Mouse (Mus musculus): ENCODE measurements around the gene Uaca. TPM values are rescaled to one million over a fixed set of nuclear protein-coding genes. Genes with fewer than 3 reads are reported as not detected.
A peak's percentile ranks its signal among the peaks of the same experiment; 100 is the strongest.

The Uaca gene
- polyA plus RNA-seq, 1 experiment from 2014 or later: 4.8 TPM

GRCm38 (mm10) chr9:60858306-60858960 is 64.1 kb downstream of the Uaca start:
- 42% methylated on average over 11 of the region's 11 CpGs for WGBS
- no peak overlapping the region for H3K4me3 ChIP-seq (ENCODE audit: low read depth, low read length)
- no peak overlapping the region for H3K27ac ChIP-seq (ENCODE audit: low read depth, low read length)
- H3K27me3 ChIP-seq (ENCODE audit: control insufficient read depth, insufficient read depth, low read length): no peaks in the 10 kb centered on the region
- H3K4me2 ChIP-seq (ENCODE audit: low read depth, low read length): peak overlapping the region; percentile 26; the same call in 1 of the 2 replicates
- peak; percentile 28; the same call in 1 of the 2 replicates for ATAC-seq (ENCODE audit: low read depth)
- H3K9ac ChIP-seq (replicated peaks; ENCODE audit: low read depth, low read length): no peak overlapping the region
- H3K36me3 ChIP-seq (ENCODE audit: control insufficient read depth, insufficient read depth, low read length): no peaks in the 10 kb centered on the region
- no peaks in the 10 kb centered on the region for H3K9me3 ChIP-seq (ENCODE audit: control insufficient read depth, low read length)
- H3K4me1 ChIP-seq (ENCODE audit: control insufficient read depth, insufficient read depth, low read length): peaks cover 7% of the 10 kb centered on the region; the same call in 1 of the 2 replicates

- WGBS: 72% methylated on average over 9 of the region's 9 CpGs
Observed at GRCm38 (mm10) chr9:60859031-60859430, 64.7 kb downstream of the Uaca start.

GRCm38 (mm10) chr9:60861030-60861429 is 66.7 kb downstream of the Uaca start:
- H3K4me3 ChIP-seq (ENCODE audit: low read depth, low read length): no peak overlapping the region
- H3K9me3 ChIP-seq (ENCODE audit: control insufficient read depth, low read length): no peaks in the 10 kb centered on the region
- WGBS: 73% methylated on average over 5 of the region's 5 CpGs
- H3K27ac ChIP-seq (ENCODE audit: low read depth, low read length): no peak overlapping the region
- ATAC-seq (ENCODE audit: low read depth): no peak
- no peak overlapping the region for H3K4me2 ChIP-seq (ENCODE audit: low read depth, low read length)
- H3K36me3 ChIP-seq (ENCODE audit: control insufficient read depth, insufficient read depth, low read length): no peaks in the 10 kb centered on the region
- H3K27me3 ChIP-seq (ENCODE audit: control insufficient read depth, insufficient read depth, low read length): no peaks in the 10 kb centered on the region
- H3K4me1 ChIP-seq (ENCODE audit: control insufficient read depth, insufficient read depth, low read length): peaks cover 7% of the 10 kb centered on the region; the same call in 1 of the 2 replicates
- no peak overlapping the region for H3K9ac ChIP-seq (replicated peaks; ENCODE audit: low read depth, low read length)

More at GRCm38 (mm10) chr9:60859031-60859430, 64.7 kb downstream of the Uaca start:
- H3K27ac ChIP-seq (ENCODE audit: low read depth, low read length): no peak overlapping the region
- H3K4me2 ChIP-seq (ENCODE audit: low read depth, low read length): no peak overlapping the region
- peaks cover 7% of the 10 kb centered on the region; the same call in 1 of the 2 replicates for H3K4me1 ChIP-seq (ENCODE audit: control insufficient read depth, insufficient read depth, low read length)
- ATAC-seq (ENCODE audit: low read depth): no peak
- H3K9me3 ChIP-seq (ENCODE audit: control insufficient read depth, low read length): no peaks in the 10 kb centered on the region
- no peak overlapping the region for H3K4me3 ChIP-seq (ENCODE audit: low read depth, low read length)
- no peaks in the 10 kb centered on the region for H3K27me3 ChIP-seq (ENCODE audit: control insufficient read depth, insufficient read depth, low read length)
- no peak overlapping the region for H3K9ac ChIP-seq (replicated peaks; ENCODE audit: low read depth, low read length)
- H3K36me3 ChIP-seq (ENCODE audit: control insufficient read depth, insufficient read depth, low read length): no peaks in the 10 kb centered on the region

DNA sequence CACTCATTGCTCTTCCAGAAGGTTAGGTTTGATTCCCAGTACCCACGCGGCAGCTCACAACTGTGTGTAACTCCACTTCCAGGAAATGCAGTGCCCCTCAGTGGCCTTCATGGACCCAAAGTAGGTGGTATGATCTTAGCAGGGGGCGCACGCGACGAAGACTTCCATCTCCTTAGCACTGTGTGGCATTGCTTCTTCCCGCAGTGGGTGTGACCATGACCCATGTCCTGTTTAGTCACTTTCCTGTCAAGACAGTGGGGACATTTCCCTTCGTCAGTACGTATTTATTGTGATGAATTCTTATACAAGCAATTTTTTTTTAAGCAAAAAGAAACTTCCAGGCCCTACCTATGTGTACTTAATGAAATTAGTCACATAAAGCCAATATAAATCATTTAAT is 70.3 kb downstream of the Uaca start:
- H3K27ac ChIP-seq (ENCODE audit: low read depth, low read length): no peak overlapping the region
- no peaks in the 10 kb centered on the region for H3K36me3 ChIP-seq (ENCODE audit: control insufficient read depth, insufficient read depth, low read length)
- no peaks in the 10 kb centered on the region for H3K9me3 ChIP-seq (ENCODE audit: control insufficient read depth, low read length)
- H3K9ac ChIP-seq (replicated peaks; ENCODE audit: low read depth, low read length): no peak overlapping the region
- WGBS: 89% methylated on average over 9 of the region's 9 CpGs
- H3K4me3 ChIP-seq (ENCODE audit: low read depth, low read length): no peak overlapping the region
- H3K27me3 ChIP-seq (ENCODE audit: control insufficient read depth, insufficient read depth, low read length): no peaks in the 10 kb centered on the region
- H3K4me1 ChIP-seq (ENCODE audit: control insufficient read depth, insufficient read depth, low read length): no peaks in the 10 kb centered on the region
- no peak overlapping the region for H3K4me2 ChIP-seq (ENCODE audit: low read depth, low read length)
- ATAC-seq (ENCODE audit: low read depth): no peak

GRCm38 (mm10) chr9:60865866-60866265 is 71.5 kb downstream of the Uaca start:
- ATAC-seq (ENCODE audit: low read depth): no peak
- Histone ChIP-seq H3K36me3 (ENCODE audit: control insufficient read depth, insufficient read depth, low read length) (no peaks in the 10 kb centered on the region), H3K27ac (ENCODE audit: low read depth, low read length) (no peak overlapping the region), H3K9ac (replicated peaks; ENCODE audit: low read depth, low read length) (no peak overlapping the region), H3K4me1 (ENCODE audit: control insufficient read depth, insufficient read depth, low read length) (no peaks in the 10 kb centered on the region), H3K4me3 (ENCODE audit: low read depth, low read length) (no peak overlapping the region), H3K9me3 (ENCODE audit: control insufficient read depth, low read length) (no peaks in the 10 kb centered on the region), H3K4me2 (ENCODE audit: low read depth, low read length) (no peak overlapping the region), H3K27me3 (ENCODE audit: control insufficient read depth, insufficient read depth, low read length) (no peaks in the 10 kb centered on the region)
- WGBS: 34% methylated on average over 4 of the region's 4 CpGs

DNA sequence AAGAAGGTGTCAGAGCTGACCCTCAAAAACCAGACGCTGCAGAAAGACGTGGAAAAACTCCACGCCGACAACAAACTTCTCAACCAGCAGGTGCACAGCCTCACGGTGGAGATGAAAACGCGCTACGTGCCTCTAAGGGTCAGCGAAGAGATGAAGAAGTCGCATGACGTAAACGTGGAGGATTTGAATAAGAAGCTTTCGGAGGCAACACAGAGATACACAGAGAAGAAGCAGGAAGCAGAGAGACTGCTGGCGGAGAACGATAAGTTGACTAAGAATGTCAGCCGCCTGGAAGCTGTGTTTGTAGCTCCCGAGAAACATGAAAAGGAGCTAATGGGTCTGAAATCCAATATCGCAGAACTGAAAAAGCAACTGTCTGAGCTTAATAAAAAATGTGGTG is 76.1 kb downstream of the Uaca start:
- Histone ChIP-seq H3K27ac (ENCODE audit: low read depth, low read length) (no peak overlapping the region), H3K9ac (replicated peaks; ENCODE audit: low read depth, low read length) (no peak overlapping the region), H3K9me3 (ENCODE audit: control insufficient read depth, low read length) (no peaks in the 10 kb centered on the region), H3K27me3 (ENCODE audit: control insufficient read depth, insufficient read depth, low read length) (no peaks in the 10 kb centered on the region), H3K36me3 (ENCODE audit: control insufficient read depth, insufficient read depth, low read length) (no peaks in the 10 kb centered on the region), H3K4me3 (ENCODE audit: low read depth, low read length) (no peak overlapping the region), H3K4me2 (ENCODE audit: low read depth, low read length) (no peak overlapping the region), H3K4me1 (ENCODE audit: control insufficient read depth, insufficient read depth, low read length) (0 out of 2 replicates have a peak, but pooled peaks cover 3% of the 10 kb centered on the region)
- WGBS: 92% methylated on average over 18 of the region's 18 CpGs
- ATAC-seq (ENCODE audit: low read depth): no peak

DNA sequence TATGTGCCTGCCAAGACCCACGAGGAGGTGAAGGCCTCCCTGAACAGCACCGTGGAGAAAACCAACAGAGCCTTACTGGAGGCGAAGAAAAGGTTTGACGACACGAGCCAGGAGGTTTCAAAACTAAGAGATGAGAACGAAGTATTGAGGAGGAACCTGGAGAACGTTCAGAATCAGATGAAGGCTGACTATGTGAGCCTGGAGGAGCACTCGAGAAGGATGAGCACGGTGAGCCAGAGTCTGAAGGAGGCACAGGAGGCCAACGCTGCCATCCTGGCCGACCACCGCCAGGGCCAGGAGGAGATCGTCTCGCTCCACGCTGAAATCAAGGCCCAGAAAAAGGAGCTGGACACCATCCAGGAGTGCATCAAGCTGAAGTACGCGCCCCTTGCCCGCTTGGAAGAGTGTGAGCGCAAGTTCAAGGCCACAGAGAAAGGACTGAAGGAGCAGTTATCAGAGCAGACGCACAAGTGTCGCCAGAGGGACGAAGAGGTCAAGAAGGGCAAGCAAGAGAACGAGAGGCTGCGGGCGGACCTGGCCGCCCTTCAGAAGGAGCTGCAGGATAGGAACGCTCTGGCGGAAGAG is 76.7 kb downstream of the Uaca start:
- no peak for ATAC-seq (ENCODE audit: low read depth)
- Histone ChIP-seq H3K4me2 (ENCODE audit: low read depth, low read length) (no peak overlapping the region), H3K4me1 (ENCODE audit: control insufficient read depth, insufficient read depth, low read length) (0 out of 2 replicates have a peak, but pooled peaks cover 3% of the 10 kb centered on the region)

DNA sequence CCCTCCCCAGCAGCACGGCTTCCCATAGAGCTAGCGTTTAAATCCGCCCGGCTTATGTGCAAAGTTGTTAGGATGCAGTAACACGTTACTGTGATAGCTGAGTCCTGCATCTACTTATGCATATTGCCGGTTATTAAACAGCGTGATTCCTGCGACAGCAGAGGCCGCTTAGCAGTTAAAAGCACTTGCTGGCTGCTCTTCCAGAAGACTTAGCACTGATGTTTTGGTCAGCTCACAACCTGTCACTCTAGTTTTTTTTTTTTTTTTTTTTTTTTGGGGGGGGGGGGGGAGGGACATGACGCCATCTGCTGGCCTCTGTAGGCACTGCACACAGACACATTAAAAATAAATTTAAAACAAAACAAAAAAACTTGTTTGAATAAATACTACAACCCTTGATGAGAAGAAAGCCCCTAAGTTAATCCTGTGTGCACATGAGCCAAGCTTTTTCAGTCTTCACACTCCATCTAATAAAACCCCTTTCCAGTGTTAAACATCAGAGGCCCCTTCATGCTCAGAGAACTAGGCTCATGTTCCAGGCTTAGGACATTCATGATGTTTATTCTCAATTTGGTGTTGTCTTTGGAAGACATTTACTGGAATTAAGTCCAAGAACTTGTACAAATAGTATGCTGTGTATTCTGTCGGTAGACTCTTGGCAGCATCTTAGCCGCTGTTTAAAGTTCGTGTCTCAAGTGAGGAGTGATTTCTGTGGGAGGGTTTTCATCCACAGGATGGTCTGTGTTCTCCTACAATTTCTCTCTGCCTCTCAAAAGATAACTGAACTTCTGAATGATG is 79.1 kb downstream of the Uaca start:
- WGBS: 58% methylated on average over 13 of the region's 13 CpGs
- Histone ChIP-seq H3K36me3 (ENCODE audit: control insufficient read depth, insufficient read depth, low read length) (no peaks in the 10 kb centered on the region), H3K9ac (replicated peaks; ENCODE audit: low read depth, low read length) (no peak overlapping the region), H3K27ac (ENCODE audit: low read depth, low read length) (no peak overlapping the region), H3K27me3 (ENCODE audit: control insufficient read depth, insufficient read depth, low read length) (no peaks in the 10 kb centered on the region), H3K4me3 (ENCODE audit: low read depth, low read length) (no peak overlapping the region), H3K4me2 (ENCODE audit: low read depth, low read length) (no peak overlapping the region), H3K4me1 (ENCODE audit: control insufficient read depth, insufficient read depth, low read length) (0 out of 2 replicates have a peak, but pooled peaks cover 5% of the 10 kb centered on the region), H3K9me3 (ENCODE audit: control insufficient read depth, low read length) (no peaks in the 10 kb centered on the region)
- 0 out of 2 replicates have a peak, but pooled peaks have one; percentile 14 for ATAC-seq (ENCODE audit: low read depth)

More for the DNA sequence above, 76.7 kb downstream of the Uaca start:
- Histone ChIP-seq H3K4me3 (ENCODE audit: low read depth, low read length) (no peak overlapping the region), H3K36me3 (ENCODE audit: control insufficient read depth, insufficient read depth, low read length) (no peaks in the 10 kb centered on the region), H3K27ac (ENCODE audit: low read depth, low read length) (no peak overlapping the region), H3K9me3 (ENCODE audit: control insufficient read depth, low read length) (no peaks in the 10 kb centered on the region), H3K9ac (replicated peaks; ENCODE audit: low read depth, low read length) (no peak overlapping the region), H3K27me3 (ENCODE audit: control insufficient read depth, insufficient read depth, low read length) (no peaks in the 10 kb centered on the region)
- WGBS: 92% methylated on average over 28 of the region's 28 CpGs

DNA sequence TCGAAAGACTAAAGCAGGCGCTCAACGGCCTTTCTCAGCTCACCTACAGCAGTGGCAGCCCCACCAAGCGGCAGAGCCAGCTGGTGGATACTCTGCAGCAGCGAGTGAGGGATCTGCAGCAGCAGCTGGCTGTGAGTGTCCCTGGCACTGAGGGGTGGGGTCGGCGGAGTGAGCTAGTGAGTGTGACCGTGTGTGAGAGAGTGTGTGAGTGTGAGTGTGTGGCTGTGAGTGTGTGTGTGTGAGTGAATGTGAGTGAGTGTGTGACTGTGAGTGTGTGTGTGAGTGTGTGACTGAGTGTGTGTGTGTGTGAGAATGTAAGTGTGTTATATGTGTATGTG is 79.7 kb downstream of the Uaca start:
- Histone ChIP-seq H3K4me1 (ENCODE audit: control insufficient read depth, insufficient read depth, low read length) (0 out of 2 replicates have a peak, but pooled peaks cover 5% of the 10 kb centered on the region), H3K27ac (ENCODE audit: low read depth, low read length) (no peak overlapping the region), H3K36me3 (ENCODE audit: control insufficient read depth, insufficient read depth, low read length) (no peaks in the 10 kb centered on the region), H3K9ac (replicated peaks; ENCODE audit: low read depth, low read length) (no peak overlapping the region), H3K27me3 (ENCODE audit: control insufficient read depth, insufficient read depth, low read length) (no peaks in the 10 kb centered on the region), H3K9me3 (ENCODE audit: control insufficient read depth, low read length) (no peaks in the 10 kb centered on the region), H3K4me3 (ENCODE audit: low read depth, low read length) (no peak overlapping the region), H3K4me2 (ENCODE audit: low read depth, low read length) (no peak overlapping the region)
- WGBS: 92% methylated on average over 8 of the region's 8 CpGs
- ATAC-seq (ENCODE audit: low read depth): no peak

All from neural tube, embryonic 14.5 days (tissue).